Mouse (Mus musculus) heart, postnatal 4 days (tissue): ENCODE measurements at regions not wholly inside any gene's neighbourhood (a gene's known extent, or its start where the extent isn't known, plus 50 kb on each side); places are given as distances from the start of the nearest gene placed in this dataset.

Experiments
- DNase-seq: peaks from one replicate; pipeline ENCODE4 v3.0.0; 2021

DNA sequence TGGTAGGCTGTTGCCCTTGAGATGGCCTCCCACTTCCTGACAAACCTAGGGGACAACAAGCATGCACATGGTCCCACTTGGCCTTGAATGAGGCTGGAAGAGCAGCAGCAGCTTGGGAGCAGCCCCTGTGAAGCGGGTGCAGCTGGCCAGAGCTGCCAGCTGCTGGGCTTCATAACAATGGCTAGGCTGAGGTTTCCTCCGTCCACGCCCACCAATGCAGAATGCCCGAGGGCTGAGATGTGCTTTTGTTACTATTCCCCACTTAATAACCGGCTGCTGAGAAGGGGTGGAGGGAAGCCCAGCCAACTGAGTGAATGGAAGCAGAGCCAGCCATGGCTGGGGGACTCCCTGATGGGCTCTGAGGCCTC is 202.1 kb downstream of the Sox11 start:
- peak; percentile 9 for DNase-seq

GRCm38 (mm10) chr12:27139683-27140334 is 202.6 kb downstream of the Sox11 start:
- no peak for DNase-seq

DNA sequence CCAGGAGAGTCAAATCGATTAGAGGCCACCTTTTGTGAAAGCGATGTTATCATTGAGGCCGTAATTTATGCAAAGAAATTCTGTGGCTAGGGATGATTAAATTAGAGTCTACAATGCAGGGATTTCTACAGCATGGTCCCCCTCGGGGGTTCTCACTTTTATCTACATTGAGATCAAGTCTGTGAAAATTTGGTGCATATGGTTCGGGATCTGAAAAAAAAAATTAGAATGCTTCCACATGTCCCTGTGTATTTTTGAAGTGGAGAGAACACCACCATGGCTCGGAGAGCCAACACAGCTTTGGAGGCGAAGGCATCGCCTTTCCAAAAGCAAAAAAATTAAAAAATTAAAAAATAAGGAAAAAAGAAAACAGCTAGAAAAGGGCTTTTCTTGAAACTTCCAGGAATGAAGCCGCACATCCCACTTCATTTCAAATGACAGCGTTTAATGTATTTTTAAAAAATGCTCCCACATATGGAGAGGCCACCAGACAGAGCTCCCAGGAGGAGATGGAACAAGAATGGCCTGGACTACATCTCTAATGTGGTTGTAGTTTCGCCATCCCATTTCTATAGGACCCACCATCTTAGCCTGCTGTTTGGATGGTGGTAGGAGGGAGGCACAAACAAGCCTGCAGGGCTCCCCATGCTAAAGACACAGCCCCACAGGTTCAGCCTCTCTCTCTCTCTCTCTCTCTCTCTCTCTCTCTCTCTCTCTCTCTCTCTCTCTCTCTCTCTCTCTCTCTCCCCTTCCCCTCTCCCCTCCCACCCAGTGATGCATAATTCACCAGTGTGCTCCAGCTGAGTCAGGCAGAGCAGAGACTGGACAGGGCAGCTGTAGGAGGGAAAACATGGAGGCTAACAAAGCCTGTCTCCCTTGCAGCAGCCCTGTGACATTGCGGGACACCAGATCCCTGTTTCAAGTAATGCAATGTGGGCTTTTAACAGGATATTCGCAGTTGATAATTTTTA is 203.4 kb downstream of the Sox11 start:
- no peak for DNase-seq

DNA sequence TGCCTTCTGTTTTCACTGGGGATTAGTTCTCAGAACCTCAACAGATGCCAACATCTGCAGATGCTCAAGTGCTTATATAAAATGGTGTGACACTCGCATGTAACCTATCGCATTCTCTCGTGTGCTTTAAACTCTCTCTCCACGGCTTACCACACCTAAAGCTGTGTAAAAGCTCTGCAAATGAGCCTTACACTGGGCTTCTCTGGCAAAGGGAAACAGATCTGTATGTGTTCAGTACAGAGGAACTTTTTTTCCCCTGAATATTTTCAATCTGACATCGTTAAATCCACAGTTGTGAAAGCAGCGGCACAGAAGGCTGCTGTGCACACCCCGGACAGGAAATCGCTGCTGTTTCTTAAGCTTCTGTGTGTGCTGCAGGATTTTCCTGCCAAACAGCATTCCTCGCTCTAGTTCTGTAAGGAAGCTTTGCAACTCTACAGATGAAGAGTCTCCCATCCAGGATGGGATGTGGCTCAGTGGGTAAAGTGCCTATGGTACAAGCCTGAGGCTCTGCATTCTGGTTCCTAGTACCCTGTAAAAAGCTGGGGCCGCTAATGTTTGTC is 206.3 kb downstream of the Sox11 start:
- DNase-seq = peak; percentile 16

GRCm38 (mm10) chr12:27130544-27130943 is 211.8 kb downstream of the Sox11 start:
- DNase-seq = no peak

DNA sequence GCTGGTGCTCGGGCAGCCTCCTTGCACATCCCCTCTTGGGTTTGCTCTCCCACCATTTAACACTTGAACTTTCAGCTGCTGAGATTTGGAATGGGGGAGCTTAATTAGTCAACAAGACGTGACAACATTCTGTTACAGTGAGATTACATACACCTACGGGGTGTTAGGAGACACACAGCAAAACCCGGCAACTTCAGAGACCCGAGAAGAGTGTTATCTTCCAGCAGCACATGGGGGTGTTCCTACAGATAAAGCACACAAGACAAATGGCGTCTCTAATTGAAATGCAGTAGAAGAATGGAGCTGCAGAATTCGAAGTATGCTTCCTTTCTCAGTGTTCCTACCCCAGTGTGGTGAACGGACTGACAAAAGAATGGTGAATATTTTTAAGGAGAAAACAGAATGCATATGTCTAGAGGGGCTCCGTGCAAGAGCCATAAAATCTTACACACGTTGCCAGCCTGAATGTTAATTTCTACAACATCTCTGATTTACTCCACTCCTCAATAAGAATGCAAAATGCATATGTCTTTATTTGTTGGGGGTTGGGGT is 215.2 kb downstream of the Sox11 start:
- DNase-seq = no peak

DNA sequence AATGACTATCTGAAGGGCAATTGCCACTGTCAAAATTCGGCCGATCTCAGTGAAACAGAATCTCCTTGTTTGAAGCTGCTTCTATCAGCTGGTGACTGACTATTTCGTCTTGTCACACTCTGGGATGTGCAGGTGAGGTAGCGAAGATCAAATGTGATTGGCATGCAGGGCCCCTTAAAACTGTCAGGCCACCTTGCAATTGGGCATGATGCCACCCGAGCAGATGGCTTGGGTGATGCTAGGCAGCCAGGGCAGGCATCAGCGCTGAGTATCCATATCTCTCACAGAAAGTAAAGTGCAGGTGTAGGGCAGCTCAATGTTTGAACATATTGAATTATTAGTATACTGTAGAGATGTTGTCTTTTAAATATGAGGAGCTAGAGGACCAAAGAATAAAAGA is 223.8 kb downstream of the Sox11 start:
- no peak for DNase-seq

DNA sequence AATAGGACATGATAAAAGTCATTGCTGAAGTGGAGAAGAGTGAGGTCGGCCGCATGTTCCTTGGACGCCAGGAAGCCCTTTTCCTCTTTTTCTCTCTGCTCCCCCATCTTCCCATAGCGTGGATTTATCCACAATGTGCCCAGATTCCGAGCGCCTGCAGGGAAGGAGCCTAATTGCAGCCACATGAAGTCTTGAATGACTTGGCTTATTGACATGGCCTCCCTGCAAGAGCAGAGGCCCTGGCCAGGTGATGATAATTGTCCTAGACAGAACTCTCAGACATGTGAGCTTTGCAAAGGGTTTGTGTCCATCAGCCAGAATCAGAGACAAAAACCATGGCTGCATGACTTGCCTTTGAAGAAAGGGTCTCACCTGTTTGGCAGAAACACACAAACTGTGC is 227.0 kb downstream of the Sox11 start:
- no peak for DNase-seq

- peak; percentile 5 for DNase-seq
These were observed 237.3 kb downstream of the Sox11 start for GRCm38 (mm10) chr12:27104925-27105571.

DNA sequence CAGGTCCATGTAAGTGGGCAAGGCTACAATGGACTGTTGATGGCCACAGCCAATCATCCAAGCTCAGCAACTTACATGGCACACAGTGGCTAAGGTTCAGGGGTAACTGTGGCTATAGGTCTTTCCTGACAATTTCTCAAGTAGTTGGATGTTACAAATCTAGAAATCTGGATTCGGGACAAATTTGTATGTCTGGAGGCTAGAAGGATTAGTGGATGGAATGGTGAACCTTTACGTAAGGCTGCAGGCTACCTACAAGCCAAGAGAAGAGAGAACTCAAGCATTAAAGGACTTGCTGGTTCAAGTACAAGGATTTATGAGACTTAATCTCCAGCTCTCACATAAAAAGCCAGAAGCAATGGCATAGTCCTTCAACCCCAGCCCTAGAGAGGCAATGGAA is 239.4 kb downstream of the Sox11 start:
- no peak for DNase-seq

GRCm38 (mm10) chr12:27089206-27089605 is 253.2 kb downstream of the Sox11 start:
- DNase-seq = no peak

DNA sequence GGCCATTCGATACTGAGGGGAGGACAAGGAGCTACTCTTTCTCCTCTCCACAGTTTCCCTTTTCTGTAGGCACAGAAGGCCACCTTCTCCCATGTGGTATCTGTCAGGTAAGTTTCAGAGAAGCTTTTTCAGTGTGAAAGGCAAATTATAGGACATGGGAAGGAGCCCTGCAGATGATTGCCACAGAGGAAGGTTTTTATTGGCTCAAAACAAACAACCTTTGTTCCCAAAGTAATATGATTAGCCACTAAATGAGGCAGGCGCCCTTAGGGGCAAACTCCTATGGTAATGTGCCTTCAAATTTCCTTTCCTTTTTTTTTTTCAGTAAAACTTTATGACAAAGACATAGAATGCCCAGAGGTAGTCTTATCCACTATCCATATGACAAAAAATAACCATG is 256.5 kb downstream of the Sox11 start:
- DNase-seq = no peak

DNA sequence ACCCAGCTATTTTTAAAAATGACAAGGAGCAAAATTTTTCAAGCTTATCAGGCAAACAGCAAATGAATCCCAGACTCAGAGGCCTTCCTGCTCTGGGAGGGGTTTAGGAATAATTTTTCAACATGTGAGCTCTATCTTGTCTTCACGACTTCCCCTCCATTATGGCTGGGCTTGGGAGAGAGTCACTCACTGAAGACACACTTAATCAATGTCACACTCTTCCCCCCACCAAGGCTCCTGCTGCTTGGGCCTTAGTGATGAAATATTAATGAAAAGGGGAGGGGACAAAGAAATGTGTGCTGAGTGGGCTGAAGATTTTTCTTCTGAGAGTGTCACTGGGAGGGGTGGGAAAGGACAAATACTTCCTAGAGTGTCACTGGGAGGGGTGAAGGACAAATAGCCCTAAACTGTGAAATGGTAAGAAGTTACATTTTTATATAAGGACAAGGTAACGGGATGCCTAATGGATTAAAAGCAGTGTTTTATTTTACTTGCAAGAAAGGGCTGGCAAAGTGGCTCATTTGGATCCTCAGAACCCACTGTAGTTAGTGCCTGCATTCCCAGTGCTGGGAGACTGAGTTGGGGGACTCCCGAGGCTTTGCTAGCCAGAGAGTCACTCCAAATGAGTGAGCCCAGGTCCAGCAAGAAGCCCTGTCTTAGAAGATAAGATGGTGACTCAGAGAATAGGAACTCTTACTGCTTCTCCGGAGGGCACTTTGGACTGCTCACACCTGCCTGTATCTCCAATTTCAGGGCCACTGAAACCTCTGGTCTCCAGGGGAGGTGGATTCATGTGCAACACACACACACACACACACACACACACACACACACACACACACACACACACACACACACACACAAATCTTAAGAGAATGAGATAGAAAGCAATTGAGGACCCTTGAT is 258.5 kb downstream of the Sox11 start:
- no peak for DNase-seq

GRCm38 (mm10) chr12:27083089-27083488 is 259.3 kb downstream of the Sox11 start:
- peak; percentile 7 for DNase-seq

DNA sequence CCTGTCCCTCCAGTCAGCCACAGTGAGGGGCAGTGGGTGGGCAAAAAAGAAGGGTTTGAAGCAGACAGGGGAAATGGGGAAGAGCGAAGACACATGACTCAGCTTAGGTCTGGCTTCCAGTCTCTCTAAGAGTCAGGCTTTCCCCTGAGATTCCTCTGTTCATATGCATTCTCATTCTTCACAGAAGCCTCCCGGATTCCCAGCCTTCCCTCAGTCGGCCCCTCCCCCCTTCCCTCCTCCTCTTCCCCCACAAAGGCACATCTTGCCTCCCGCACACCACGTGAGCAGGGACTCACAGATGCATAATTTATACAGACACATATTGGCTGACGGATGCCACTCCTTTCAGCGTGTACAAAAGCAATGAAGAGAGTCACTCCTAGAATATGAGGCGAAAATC is 259.8 kb downstream of the Sox11 start:
- DNase-seq = peak; percentile 42

- no peak for DNase-seq
These were observed 266.2 kb downstream of the Sox11 start for GRCm38 (mm10) chr12:27076107-27076738.

GRCm38 (mm10) chr12:27065011-27065517 is 277.3 kb downstream of the Sox11 start:
- no peak for DNase-seq

GRCm38 (mm10) chr12:27063518-27063917 is 278.9 kb downstream of the Sox11 start:
- DNase-seq = no peak

DNA sequence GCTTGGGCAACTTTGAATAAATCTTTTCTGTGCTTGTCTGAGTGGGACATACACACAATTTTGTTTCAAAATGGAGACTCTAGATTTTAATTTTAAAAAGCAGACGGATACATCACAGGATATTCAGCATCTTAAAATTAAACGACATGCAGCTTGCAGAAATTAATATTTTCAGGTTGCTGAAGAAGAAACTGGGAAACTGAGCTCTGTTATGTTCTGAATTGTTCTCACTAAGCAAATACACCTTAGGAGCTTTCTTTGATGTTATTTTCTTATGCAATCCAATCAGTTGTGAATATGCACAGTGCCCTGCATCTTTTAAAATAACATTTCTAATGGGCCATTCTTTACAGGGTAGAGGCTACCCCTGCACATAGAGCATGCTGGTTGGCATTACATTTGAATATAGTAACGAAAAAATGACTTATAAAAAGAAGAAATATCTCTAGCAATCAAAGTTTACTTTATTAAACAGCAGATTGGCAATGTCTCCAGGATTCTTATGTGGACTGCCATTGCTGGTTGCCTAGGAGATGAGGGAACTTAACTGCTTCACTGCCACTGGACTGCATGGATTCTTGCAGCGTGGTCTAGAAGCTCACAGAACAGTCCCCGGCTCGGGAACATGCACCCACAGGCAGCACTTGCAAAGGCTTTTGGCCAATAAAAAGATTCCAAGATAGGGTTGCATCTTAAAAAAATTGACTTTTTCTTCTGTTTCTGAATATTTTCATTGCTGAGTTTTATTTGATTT is 279.7 kb downstream of the Sox11 start:
- no peak for DNase-seq

- peak; percentile 33 for DNase-seq
These were observed 280.3 kb downstream of the Sox11 start for GRCm38 (mm10) chr12:27062061-27062461.
